Mouse (Mus musculus): ENCODE data around the gene Tbca.
A peak's percentile ranks its signal among the peaks of the same experiment; 100 is the strongest.

Gene Tbca

DNA sequence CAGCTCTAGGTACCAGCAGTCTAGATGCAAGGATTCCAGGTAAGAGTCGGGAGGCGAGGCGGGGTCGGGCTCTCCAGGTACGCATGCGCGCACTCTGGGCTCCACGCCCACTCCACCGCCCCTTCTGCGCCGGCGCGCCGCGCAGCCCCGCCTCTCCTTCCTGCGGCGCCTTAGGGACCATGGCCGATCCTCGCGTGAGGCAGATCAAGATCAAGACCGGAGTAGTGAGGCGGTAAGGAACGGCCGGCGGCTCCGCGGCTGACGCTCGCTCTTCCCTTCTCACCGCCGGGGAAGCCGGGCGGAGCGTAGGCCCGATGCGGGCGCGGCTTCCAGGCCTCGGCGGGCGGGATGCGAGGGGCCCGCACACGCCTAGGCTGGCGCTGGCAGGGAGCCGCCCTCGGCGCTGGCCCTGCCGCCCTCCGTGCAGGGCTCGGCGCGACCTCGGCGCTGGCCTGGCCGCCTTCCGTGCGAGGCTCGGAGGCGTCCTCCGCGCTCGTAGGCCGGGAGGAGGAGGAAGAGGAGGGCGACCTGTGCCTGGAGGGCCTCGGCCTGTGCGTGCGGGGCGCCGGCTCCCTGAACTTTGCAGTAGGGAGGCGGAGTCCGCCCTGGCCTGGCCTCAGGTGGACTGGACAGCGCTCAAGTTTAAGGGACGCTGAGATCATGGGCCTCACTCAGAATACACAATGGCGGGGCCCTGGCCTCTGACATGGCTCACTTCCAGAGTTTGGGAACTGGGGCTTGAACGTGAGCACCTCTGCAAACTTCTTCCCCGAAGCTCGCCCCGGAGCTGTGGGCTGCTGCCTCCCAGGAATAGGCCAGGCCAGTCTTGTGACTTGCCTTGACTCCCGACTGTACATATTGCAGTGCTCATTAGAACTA lies at the start of gene Tbca:
Gene Tbca, plus strand, starts transcription at position 140 of the 879 bp plus-strand sequence.
- DNase-seq (ENCODE audit: low spot score): peak; percentile 49

DNA sequence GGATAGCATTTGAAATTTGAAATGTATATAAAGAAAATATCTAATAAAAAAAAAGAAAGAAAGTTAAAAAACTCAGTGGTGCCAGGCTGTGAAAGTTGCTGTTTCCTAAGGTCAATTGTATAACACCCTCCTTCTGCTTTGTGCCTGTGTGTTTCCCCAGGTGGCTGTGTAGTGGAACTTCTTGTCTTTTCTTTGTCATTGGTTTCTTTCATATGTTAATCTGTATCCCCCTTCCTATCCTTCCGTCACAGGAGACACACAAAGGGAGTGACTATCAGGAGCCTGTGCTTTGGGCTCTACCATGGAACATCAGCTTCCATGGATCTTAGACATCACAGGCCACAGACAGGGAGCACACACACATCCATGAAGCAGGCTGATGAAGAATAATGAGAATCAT lies 43.5 kb upstream of the Tbca start:
- DNase-seq (ENCODE audit: low spot score): no peak

DNA sequence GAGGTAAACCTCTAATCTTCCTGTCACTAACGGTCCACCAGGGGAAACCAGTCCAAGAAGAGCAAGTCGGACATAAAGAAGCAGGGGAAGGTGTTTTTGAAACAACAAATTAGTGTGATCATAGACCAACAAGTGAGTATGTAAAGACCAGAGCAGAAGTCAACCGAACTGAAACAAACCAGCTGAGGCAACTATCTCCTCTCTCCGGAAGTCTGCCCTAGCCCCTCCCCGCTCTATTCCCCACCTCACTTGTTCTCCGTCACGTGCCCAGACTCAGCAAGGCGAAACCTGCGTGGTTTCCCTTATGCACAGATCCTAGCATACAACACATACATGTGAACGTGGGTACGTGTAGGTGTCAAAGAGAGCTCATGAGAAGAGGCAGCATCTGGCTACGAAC lies 22.9 kb upstream of the Tbca start:
- no peak for DNase-seq (ENCODE audit: low spot score)

DNA sequence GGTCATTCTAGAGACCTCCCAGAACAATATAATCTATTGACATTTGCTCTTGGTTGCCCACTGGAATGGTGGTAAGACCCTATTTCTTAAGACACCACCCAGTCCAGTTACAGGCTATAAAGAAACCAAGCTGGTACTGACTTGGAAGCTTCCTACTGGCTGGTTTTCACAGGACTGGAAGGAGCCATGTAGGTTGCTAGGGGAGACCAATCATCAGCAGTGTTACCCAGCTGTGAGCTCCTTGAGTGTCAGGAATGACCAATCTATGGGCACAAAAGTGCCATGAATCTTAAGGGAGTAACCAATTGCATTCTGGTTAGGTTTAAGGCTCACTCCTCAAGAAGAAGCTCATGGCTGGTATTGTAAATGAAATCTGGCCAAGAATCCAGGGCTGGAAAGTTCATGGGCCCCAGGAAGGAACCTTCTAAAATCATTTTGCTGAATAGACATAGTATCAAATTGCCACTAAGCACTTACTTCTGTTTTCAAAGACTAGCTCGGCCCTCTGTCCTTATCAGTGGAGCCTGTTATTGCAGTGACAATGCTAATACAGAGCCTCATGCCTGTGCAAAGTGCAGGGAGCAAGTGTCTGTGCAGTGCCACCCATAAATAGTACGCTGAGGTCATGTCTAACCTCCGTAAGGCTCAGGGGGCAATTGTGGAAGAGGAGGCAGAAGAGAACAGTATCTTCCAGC lies 20.1 kb upstream of the Tbca start:
- no peak for DNase-seq (ENCODE audit: low spot score)

DNA sequence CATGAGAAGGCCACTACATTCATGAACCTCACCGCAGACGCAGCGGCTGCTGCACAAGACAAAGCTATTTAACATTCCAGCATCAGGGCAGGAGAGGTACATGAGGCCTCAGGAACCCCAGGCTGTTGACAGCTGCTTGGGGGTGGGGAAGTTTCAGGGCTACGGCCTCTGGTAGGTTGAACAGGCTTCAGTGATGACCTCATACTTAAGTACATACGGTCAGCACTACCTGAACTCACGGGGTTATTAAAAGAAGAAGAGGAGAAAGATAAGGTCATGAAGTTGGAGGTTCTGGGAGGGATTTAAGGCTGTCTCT lies 19.6 kb upstream of the Tbca start:
- no peak for DNase-seq (ENCODE audit: low spot score)

DNA sequence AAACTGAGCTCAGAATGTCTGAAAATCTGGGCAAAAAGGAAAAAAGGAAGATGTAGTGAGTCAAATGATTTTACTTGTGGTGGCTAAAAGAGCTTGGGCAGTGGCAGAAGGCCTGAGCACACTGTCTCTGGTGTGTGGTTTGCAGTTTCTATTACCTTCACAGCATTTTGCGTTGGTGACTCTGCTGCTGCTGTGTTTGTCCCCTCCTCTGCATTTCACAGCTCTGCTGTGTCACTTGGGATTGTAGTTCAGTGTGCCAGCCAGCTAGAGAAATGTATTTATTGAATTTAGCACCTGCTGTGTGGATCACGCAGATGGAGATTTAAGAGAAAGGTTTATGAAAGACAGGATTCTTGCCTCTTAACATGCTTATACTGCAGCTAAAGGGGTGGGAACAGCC lies 1.8 kb upstream of the Tbca start:
- no peak for DNase-seq (ENCODE audit: low spot score)

DNA sequence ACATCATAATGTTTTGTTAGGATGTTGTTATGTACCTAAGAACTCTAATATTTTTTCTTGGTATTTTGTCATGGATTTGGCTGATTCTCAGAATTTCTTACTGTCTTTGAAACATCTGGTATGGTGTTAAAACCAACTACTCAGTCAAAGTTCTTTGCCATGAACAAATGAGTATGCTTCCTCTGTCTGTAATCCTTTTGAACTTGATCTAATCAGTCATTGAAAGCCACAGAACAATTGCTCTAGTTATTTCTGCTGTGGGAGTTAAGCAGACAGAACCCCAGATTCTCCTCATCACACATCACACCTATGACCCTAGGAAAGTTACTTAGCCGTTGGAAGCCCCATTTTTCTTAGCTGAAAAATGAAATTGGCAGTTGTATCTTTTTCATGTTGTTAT lies 6.0 kb downstream of the Tbca start:
- DNase-seq (ENCODE audit: low spot score): no peak

DNA sequence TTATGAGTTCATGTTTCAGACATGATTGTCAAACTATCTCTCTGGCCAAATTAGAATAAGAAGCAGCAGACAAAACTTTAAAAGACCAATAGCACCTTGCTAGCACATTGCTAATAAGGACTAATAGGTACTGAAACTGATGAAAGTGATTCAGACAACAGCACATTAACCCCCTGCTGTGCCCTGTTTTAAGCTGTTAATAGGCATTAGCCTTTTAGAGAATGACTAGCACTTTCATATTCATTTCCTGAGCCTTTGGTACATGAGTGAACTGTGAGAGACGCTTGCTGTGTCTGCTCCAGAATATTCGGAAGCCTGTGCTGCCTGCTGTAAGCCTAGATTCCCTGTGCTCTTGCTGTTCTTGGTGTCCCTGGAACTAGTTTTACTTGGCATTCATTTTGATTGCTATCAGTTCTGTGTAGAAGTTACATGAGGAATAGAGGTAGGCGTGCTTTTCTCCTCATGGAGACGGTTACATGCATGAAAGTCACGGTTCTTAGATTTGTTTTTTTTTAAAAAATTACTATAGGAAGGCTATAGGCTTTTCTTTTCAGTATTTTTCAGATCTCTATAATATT lies 14.9 kb downstream of the Tbca start:
- DNase-seq (ENCODE audit: low spot score): no peak

DNA sequence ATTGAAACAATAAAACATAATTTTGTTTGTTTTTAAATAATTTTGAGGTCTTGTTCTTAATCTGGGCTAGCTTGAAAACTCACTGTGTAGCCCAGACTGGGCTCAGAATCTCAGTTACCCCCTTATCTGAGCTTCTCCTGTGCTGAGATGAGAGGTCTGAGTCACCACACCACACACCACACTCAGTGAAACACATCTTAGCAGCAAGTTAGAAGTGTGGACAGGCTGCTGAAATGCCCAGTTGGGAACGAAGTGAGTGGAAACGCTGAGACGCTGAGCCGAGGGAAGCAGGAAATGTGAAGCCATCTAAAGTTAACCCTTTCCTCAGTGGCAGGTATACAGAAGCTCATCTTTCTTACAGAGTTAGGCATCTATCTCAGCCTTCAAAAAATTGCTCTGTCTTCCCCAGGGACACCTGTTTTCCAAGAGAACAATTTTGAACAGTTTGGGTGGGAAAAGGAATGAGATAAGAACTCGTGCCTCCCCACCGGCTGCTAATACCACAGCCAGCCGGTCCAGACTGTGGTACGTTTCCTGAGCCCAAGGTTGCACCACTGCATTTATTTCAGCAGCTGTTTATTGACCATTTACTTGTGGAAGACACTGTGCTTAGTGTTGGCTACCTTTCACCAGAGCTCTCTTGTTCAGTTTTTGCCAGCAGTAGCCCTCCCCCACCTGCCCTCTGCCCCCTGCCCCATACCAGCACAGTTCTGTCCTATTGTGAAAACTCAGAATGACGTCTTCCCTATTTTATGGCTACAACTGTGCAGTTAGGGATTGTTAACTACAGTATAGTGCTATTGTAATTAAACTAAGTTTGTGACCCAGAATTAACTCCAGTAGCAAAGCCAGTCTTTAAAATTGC lies 17.8 kb downstream of the Tbca start:
- no peak for DNase-seq (ENCODE audit: low spot score)

DNA sequence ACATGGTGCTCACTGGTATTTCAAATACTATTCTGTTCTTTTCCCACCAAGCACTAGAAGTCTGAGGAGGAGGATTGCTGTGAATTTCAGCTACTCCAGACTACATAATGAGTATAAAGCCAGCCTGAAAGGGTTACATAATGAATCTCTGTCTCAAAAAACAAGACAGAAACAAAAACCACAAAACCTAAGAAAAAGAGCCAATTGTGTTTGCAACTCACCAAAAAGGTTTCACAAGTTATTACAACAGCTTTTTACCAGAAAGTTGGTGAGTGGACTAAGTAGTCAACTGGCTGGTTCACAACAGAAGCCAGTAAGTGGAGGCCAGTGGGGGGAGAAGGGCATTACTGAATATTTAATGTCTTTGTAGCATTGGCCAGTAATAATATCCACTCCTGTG lies 19.9 kb downstream of the Tbca start:
- DNase-seq (ENCODE audit: low spot score): no peak

DNA sequence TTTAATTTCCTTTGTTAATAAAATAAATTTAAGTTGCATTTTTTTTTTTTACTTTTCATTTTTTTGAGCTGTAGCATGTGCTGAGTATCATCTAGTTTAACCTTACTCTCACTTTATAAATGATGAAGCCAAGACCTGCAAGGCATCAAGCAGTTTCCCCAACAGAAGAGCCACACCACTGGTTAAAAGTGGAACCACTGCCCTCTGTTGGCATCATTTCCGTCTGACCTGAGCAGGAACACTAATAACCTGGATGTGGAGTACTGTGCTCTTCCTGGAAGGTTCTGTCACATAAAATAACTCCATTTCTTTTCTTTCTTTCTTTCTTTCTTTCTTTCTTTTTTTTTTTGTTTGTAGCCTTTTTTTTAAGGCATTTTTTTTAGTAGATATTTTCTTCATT lies 21.0 kb downstream of the Tbca start:
- DNase-seq (ENCODE audit: low spot score): no peak

DNA sequence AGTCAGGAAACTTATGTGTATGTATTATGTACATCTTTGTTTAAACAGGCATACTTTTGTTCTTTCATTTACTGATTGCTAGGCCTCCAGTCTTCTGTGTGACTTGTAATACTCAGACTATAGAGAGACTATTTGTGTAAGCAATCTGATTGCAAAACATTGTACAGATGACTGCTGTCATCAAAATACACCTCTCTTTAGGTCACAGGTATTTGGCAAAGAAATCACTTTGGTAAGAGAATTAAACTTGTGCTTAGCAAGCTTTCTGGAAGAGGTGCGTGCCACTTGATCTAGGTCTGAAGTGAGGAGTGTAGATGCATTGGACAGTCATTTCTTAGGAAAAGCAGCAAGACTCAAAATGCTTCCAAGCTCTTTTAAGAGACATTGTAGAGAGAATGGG lies 22.7 kb downstream of the Tbca start:
- no peak for DNase-seq (ENCODE audit: low spot score)

DNA sequence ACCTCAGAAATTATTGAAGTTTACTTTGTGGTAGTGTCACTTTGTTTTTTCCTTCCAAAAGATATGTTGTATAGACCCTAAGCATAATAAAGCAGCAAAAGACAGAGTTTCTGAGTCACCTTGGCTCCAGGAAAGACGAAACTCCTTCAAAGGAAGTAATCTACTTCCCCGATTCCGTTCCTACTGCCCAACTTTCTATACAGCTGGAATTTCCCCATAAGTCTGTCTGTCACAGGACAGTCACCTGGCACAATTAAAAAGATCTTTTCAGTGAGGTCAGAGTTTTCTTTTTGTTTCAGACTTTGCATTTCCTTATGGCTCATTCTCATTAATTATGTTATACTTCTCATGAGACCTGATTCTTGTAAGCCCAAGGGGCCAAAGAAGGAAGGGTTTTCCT lies 25.1 kb downstream of the Tbca start:
- no peak for DNase-seq (ENCODE audit: low spot score)

DNA sequence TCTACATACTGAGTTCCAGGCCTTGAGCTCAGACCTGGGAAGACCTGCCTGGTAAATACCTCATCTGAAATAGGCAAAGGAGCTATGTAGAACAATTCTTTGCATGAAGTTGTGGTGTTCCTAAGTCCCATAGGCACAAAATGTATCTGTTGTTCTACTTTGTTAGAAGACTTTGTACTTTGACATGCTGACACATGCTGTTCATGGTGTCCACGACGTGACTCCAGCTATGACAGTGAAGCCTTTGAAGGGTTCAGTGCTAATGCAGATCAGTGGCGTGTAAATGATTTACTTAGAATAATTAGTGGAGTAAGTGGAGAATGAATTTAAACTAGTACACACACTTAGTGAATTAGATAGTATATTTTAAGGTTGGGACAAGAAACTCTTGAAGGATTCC lies 31.8 kb downstream of the Tbca start:
- DNase-seq (ENCODE audit: low spot score): no peak

DNA sequence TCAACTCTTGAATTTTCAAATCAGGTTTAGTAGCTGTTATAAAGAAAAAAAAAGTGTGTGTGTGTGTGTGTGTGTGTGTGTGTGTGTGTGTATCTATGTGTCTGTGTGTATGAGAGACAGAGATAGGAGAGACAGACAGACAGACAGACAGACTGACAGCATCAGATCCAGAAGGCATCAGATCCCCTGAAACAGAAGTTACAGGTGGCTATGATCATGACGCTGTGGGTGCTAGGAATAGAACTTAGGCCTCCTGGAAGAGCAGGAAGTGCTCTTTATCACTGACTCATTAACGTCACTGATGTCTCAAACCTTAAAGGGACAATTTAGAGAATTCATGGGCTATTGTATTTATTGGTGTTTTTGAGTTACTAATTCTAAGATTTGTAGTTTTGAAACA lies 32.2 kb downstream of the Tbca start:
- no peak for DNase-seq (ENCODE audit: low spot score)

DNA sequence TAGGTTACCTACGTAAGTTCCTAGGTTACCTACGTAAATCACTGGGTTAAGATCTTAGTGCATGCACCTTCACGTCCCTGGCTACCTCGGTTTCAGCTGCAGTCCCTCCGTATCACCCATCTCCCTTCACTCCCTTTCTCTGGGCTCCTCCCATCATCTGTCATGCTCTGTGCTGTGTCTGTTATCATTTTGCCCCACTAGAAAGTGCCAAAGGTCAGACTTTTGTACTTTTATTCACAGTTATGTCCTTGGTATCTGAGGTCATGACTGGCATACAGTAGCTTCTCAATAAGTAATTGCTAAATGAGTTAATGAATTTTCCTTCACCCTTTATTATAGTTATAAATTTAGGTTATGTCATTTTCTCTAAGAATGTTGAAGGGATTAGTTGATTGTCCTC lies 37.7 kb downstream of the Tbca start:
- DNase-seq (ENCODE audit: low spot score): no peak

DNA sequence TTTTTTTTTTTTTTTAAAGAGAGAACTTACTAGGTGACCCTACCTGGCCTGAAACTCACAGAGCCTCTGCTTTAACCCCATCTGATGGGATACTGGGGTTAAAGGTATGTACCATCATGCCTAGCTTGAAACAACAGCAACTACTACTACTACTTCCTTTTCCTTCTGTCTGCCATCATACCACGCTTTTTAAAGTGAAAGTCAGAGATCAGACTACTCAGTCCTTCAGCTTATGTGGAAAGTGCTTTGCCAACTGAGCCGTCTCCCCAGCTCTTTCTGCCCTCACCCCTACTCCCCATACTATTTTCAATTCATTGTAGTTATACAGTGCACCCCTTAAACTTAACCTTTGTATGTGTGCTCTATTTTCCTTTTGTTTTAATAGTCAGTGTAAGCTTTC lies 38.3 kb downstream of the Tbca start:
- no peak for DNase-seq (ENCODE audit: low spot score)

DNA sequence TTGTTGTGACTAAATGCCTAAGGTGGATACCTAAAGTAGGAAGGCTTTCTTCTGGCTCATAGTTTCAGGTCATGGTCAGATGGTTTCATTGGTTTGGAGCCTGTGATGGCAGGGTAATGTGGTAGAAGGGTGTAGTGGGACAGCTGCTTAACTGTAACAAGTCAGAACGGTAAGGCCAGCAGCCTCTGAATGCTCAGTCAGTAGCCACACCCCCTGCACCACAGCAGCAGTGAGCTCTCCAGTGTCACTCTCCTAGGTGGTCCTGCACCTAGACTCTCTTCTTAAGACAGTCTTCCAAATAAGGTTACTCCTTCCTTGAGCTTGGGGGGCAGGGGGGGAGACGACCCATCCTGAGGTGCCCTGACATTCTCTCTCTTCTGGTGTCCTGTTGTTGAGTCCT lies 39.1 kb downstream of the Tbca start:
- no peak for DNase-seq (ENCODE audit: low spot score)

DNA sequence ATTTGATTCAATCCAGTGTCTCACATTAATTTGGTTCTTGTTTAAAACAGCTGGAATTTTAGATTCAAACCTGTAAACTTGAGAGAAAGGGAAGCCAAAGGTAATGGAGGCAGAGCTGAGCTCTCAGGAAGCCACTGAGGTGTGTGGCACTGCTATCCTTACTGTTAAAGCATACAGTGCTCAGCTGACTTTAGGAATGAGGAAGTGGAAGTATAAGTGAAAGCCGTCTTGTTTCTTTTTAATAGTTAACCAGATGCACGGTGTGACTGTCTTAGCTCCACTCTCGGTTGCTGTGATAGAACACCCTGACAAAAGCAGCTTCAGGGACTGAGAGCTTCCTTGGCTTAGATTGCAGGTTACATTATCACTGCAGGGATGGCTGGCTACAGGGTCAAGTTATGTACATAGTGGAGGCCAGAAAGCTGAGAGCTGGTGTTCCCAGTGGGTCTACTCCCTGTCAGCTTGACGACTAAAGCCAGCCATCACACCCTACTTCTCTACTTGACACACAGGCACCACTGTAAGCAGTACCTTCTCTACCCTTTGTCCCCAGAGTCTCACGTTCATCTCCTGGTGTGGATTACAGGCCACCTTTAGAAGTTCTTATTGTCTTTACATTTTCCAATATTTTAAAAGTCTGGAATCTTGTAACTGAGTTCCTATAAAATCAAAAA lies 49.5 kb downstream of the Tbca start:
- DNase-seq (ENCODE audit: low spot score): no peak

DNA sequence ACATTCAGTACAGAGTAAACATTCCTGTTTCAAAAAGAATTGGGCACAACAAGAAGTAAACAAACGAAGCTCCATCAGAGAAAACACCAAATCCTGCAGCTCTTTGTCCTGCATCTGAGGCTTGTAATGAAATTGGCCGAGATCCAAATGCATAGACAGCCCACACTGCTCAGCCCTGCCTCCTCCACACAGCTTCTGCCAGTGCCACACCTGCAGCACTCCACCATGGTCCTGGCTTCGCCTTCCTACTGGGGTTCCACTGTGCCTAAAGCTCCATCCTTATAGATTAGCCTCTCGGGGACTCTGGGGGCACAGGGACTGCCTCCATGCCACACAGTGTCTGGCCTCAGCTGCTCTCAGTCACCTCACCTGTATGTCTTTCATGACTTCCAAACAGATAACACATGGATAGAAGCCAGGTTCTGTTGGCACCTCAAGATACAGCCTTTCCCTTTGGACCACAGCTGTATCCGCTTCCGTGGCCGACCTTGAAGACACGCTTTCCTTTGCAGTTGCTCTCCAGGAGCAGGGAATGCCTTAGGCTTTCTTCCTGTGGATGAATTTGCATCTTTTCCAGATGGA lies 50.1 kb downstream of the Tbca start:
- DNase-seq (ENCODE audit: low spot score): no peak

DNA sequence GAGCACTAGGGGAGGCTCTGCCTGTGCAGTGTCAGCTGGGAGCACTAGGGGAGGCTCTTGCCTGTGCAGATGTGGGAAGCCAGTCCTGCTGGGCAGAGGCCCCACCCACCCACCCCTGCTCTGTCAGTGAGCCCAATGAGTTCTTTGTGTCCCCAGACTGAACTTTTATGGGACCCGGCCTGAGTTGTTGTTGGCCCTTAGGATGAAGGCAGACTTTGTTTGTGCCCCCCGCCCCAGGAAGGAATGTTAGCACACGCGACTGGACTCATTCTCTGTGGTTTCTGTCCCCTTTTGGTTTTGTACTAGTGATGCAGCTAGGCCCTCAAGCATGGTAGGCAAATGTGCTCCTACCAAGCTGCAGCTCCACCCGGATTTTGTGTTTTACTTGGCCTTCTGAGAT lies 54.5 kb downstream of the Tbca start:
- no peak for DNase-seq (ENCODE audit: low spot score)

DNA sequence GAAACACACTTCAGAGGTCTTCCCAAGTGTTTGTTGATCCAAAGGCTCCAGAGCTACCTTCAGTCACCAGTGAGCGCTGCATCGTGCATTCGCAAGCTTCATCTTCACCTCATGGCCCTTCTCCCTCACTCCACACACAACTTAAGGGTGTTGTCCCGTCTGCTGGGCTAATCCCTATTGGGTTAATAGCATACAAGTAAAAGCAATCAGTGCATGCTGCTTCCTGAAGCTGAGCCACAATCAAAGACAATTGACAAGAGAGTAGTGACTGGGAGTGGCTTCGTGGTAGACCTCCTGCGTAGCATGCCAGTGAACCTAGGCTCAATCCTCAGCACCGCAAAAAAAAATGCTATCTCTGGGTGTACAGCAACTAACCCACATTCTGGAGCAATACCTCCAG lies 59.2 kb downstream of the Tbca start:
- DNase-seq (ENCODE audit: low spot score): no peak

All from urinary bladder, postnatal 10 days (tissue).